19 mouse cellular contexts compared by ENCODE assay signal in the genomic region with DNA sequence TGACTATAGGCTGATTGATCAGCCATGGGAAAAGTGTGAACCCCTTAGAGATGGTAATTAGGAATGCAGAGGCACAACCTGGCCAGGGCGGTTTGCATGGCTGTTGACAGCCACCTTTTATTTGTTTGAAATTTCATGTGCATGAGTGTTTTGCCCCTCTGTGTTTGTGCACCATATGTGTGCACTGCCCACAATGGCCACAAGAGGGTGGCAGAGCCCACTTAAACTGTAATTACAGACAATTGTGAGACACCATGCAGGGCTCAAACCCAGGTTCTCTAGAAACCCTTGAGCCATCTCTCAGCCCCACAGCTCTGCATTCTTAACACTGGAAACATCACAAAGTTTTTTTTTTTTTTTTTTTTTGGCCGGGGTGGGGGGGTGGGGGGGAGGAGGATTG. TPM values are rescaled to one million over a fixed set of nuclear protein-coding genes. Genes with fewer than 3 reads are reported as not detected.
DNase-seq lines count a peak whose midpoint lies in the region; TF ChIP-seq lines count a peak whose summit lies in the region.
"Had no signal": no experiment of that assay in that cellular context is flagged by ENCODE, and none has a peak within 500 bp of the region (broad histone marks: within the 10 kb centered on the region; RNA-seq: fewer than 3 reads in every experiment).

No protein-coding gene starts in this region.

- no peak overlapping the region for H3K4me3 ChIP-seq in gastrocnemius, adult 2 months
- no peak overlapping the region for H3K4me3 ChIP-seq in liver, adult 2 months (ENCODE audit: insufficient read depth, low read depth, low read length)
- H3K4me3 ChIP-seq in E14TG2a.4 (replicated peaks; ENCODE audit: low read length): no peak overlapping the region
- no peak overlapping the region for H3K4me3 ChIP-seq in bone marrow macrophage, adult 2 months (ENCODE audit: insufficient read depth, low read length)
- H3K4me3 ChIP-seq: embryonic facial prominence, embryonic 12.5 days; forebrain, embryonic 13.5 days; heart, embryonic 12.5 days; hindbrain, embryonic 10.5 days; midbrain, embryonic 12.5 days had no signal

- no peaks in the 10 kb centered on the region for H3K79me2 ChIP-seq in liver, adult 2 months (ENCODE audit: control insufficient read depth, insufficient read depth, low read length)

- H3K27me3 ChIP-seq in liver, adult 2 months (ENCODE audit: control insufficient read depth, insufficient read depth, low read length): no peaks in the 10 kb centered on the region
- no peaks in the 10 kb centered on the region; the same call in 1 of the 2 replicates for H3K27me3 ChIP-seq in E14TG2a.4 (ENCODE audit: insufficient read depth, low read length)
- H3K27me3 ChIP-seq: forebrain, embryonic 13.5 days; midbrain, embryonic 12.5 days had no signal

- peak; percentile 32 for TF ChIP-seq CTCF in gastrocnemius, adult 2 months (IDR thresholded peaks at IDR 0.05)
- TF ChIP-seq CTCF in liver, adult 2 months (IDR thresholded peaks at IDR 0.05; ENCODE audit: low read depth, low read length): peak; percentile 32; the same call in 1 of the 2 replicates
- TF ChIP-seq CTCF in E14TG2a.4 (conservative IDR thresholded peaks at IDR 0.05; ENCODE audit: low read length): peak; percentile 80
- TF ChIP-seq CTCF in bone marrow macrophage, adult 2 months (IDR thresholded peaks at IDR 0.05; ENCODE audit: low read depth, low read length): peak; percentile 66

- H3K9ac ChIP-seq in liver, adult 2 months (ENCODE audit: low read depth, low read length): no peak overlapping the region
- H3K9ac ChIP-seq: embryonic facial prominence, embryonic 12.5 days; forebrain, embryonic 13.5 days; heart, embryonic 12.5 days; midbrain, embryonic 12.5 days had no signal

- no peaks in the 10 kb centered on the region for H3K9me3 ChIP-seq in E14TG2a.4 (ENCODE audit: low read length)
- H3K9me3 ChIP-seq: forebrain, embryonic 13.5 days had no signal

- no peaks in the 10 kb centered on the region for H3K36me3 ChIP-seq in liver, adult 2 months (ENCODE audit: control insufficient read depth, insufficient read depth, low read length)
- no peaks in the 10 kb centered on the region for H3K36me3 ChIP-seq in E14TG2a.4 (ENCODE audit: insufficient read depth, low read length)
- H3K36me3 ChIP-seq: embryonic facial prominence, embryonic 12.5 days; heart, embryonic 12.5 days; hindbrain, embryonic 10.5 days; midbrain, embryonic 12.5 days had no signal

- intact Hi-C loops in gastrocnemius, adult 2 months (cut with DNase I): no loop called here

- H3K27ac ChIP-seq in gastrocnemius, adult 2 months: no peak overlapping the region
- H3K27ac ChIP-seq in liver, adult 2 months (replicated peaks; ENCODE audit: insufficient read depth, low read depth, low read length): no peak overlapping the region
- H3K27ac ChIP-seq in bone marrow macrophage, adult 2 months (ENCODE audit: insufficient read depth, low read depth, low read length): no peak overlapping the region
- H3K27ac ChIP-seq: embryonic facial prominence, embryonic 12.5 days; forebrain, embryonic 13.5 days; hindbrain, embryonic 10.5 days; midbrain, embryonic 12.5 days had no signal

- 90% methylated on average over 2 of the region's 2 CpGs for WGBS in liver, adult 2 months

- H3K4me1 ChIP-seq in liver, adult 2 months (ENCODE audit: control insufficient read depth, insufficient read depth, low read length): no peaks in the 10 kb centered on the region
- H3K4me1 ChIP-seq in E14TG2a.4 (replicated peaks; ENCODE audit: low read depth, low read length): peaks cover 7% of the 10 kb centered on the region
- peaks cover 8% of the 10 kb centered on the region for H3K4me1 ChIP-seq in bone marrow macrophage, adult 2 months (ENCODE audit: control insufficient read depth, insufficient read depth, low read length)

- no peak for DNase-seq in gastrocnemius, adult 2 months
- DNase-seq in gastrocnemius, postnatal 25 days: no peak
- DNase-seq in liver, adult 2 months (ENCODE audit: extremely low read depth, low read depth, low spot score): no peak
- no peak for DNase-seq in liver
- DNase-seq in frontal cortex, postnatal 14 days (ENCODE audit: low spot score in 2 of 2): no peak
- no peak for DNase-seq in adrenal gland, postnatal 36 days
- DNase-seq: cerebellum, postnatal 10 days; kidney, adult 11 months; lung, postnatal 36 days; right cerebral cortex, postnatal 14 days had no signal

- TF ChIP-seq POLR2A in liver, adult 2 months (IDR thresholded peaks at IDR 0.05; ENCODE audit: extremely low read depth, insufficient read depth, low read length): no peak
- TF ChIP-seq POLR2A in bone marrow macrophage, adult 2 months (IDR thresholded peaks at IDR 0.05; ENCODE audit: borderline replicate concordance, low read depth, low read length): no peak

RNA-seq across cellular contexts. Expression of gene Dclk1, which starts 19.7 kb away (rescaled TPM):
- total RNA-seq in gastrocnemius, adult 2 months (2021): 1 to 10 TPM; 1.5 to 3.5 TPM
- total RNA-seq in gastrocnemius, postnatal 25 days (2021): 1 to 10 TPM; 6.3 to 9.1 TPM
- 0.20 and 0.46 TPM in 2 replicates for total RNA-seq in liver, adult 2 months (2014; rRNA removed)
- polyA plus RNA-seq in liver, adult 2 months (2012; rRNA removed): not detected in 2 replicates
- polyA plus RNA-seq in bone marrow macrophage, adult 2 months (2012; ENCODE audit: insufficient read depth, insufficient read length, missing spikeins): 1.0 and 1.3 TPM in 2 replicates
- 1 to 10 TPM; 3.6 to 5.2 TPM for total RNA-seq in adrenal gland, postnatal 36 days (2021)

RNA-seq across cellular contexts. Expression of gene Sohlh2, which starts 40.7 kb away (rescaled TPM):
- total RNA-seq in gastrocnemius, adult 2 months (2021): not detected
- not detected for total RNA-seq in gastrocnemius, postnatal 25 days (2021)
- total RNA-seq in liver, adult 2 months (2014; rRNA removed): not detected in 2 replicates
- not detected in 2 replicates for polyA plus RNA-seq in liver, adult 2 months (2012; rRNA removed)
- polyA plus RNA-seq in bone marrow macrophage, adult 2 months (2012; ENCODE audit: insufficient read depth, insufficient read length, missing spikeins): not detected in 2 replicates
- not detected for total RNA-seq in adrenal gland, postnatal 36 days (2021)
- total RNA-seq: gastrocnemius, adult 8-10 months had no signal
- polyA plus RNA-seq: embryonic facial prominence, embryonic 12.5 days; forebrain, embryonic 13.5 days; hindbrain, embryonic 10.5 days; large intestine, adult 2 months; midbrain, embryonic 12.5 days had no signal
